Mouse (Mus musculus) liver, embryonic 14.5 days (tissue): ENCODE results near the gene Depdc1b. TPM values are rescaled to one million over a fixed set of nuclear protein-coding genes. Genes with fewer than 3 reads are reported as not detected.

Source experiments
- ATAC-seq: fragments of 200-750 bp; cut with Nextera tagmentation; 2 replicates; pipeline ENCODE4 v1.8.0; 2017; ENCODE audit warnings: moderate number of reproducible peaks, mild to moderate bottlenecking, moderate library complexity; ENCODE audit not compliant: insufficient read depth
- DNase-seq, 3 experiments: peaks; one replicate each; pipeline ENCODE4 v3.0.0-alpha.2; 2012 to 2013; ENCODE audit warnings: low read depth in 3 of 3, low spot score in 3 of 3
- H3K27ac ChIP-seq: fragments of 300-500 bp; sonication (generic); 2 replicates; pipeline ENCODE4 v1.5.1; 2014; ENCODE audit warnings: moderate library complexity, mild to moderate bottlenecking, control low read depth, inconsistent platforms
- H3K27me3 ChIP-seq: fragments of 300-500 bp; sonication (generic); 2 replicates; pipeline ENCODE4 v1.6.1; 2014; ENCODE audit warnings: mild to moderate bottlenecking, low read length, moderate library complexity; ENCODE audit not compliant: control insufficient read depth, insufficient read depth
- H3K36me3 ChIP-seq: fragments of 300-500 bp; sonication (generic); replicated peaks from 2 replicates; pipeline ENCODE4 v1.6.1; 2014; ENCODE audit warnings: low read depth; ENCODE audit not compliant: control insufficient read depth, insufficient read depth
- H3K4me1 ChIP-seq, 2 experiments: fragments of 200-500 bp in 1 of 2; fragments of 300-500 bp in 1 of 2; sonication (generic) in 1 of 2; replicated peaks; 2 replicates each; pipeline ENCODE4 v1.6.1; 2012 to 2014; ENCODE audit warnings: antibody characterized with exemption in 1 of 2, inconsistent platforms in 1 of 2, low read length in 1 of 2; ENCODE audit not compliant: control insufficient read depth in 2 of 2, insufficient read depth in 2 of 2
- H3K4me2 ChIP-seq: fragments of 300-500 bp; sonication (generic); 2 replicates; pipeline ENCODE4 v1.6.1; 2014; ENCODE audit warnings: low read depth, mild to moderate bottlenecking, control low read depth, moderate library complexity
- H3K4me3 ChIP-seq, 2 experiments: fragments of 200-500 bp in 1 of 2; fragments of 300-500 bp in 1 of 2; sonication (generic) in 1 of 2; 2 replicates each; pipeline ENCODE4 v1.5.1; 2012 to 2014; ENCODE audit warnings: low read depth in 2 of 2, low read length in 2 of 2, mild to moderate bottlenecking in 2 of 2, control low read depth in 1 of 2, inconsistent platforms in 1 of 2, moderate library complexity in 1 of 2; ENCODE audit not compliant: insufficient read depth in 1 of 2
- H3K9ac ChIP-seq: fragments of 300-500 bp; sonication (generic); replicated peaks from 2 replicates; pipeline ENCODE4 v1.6.1; 2014; ENCODE audit warnings: mild to moderate bottlenecking, control low read depth, moderate library complexity
- H3K9me3 ChIP-seq: fragments of 300-500 bp; sonication (generic); 2 replicates; pipeline ENCODE4 v1.6.1; 2016; ENCODE audit warnings: low read length, mixed read lengths; ENCODE audit not compliant: control insufficient read depth
- CTCF ChIP-seq: IDR thresholded peaks from 2 replicates; pipeline ENCODE4 v1.5.1; 2016; ENCODE audit warnings: antibody characterized with exemption, low read depth, control low read depth
- EP300 ChIP-seq: IDR thresholded peaks from 2 replicates; pipeline ENCODE4 v1.6.1; 2016; ENCODE audit warnings: antibody characterized with exemption, low read depth
- WGBS: fragments of 180-500 bp; shearing (Covaris S2); extraction: QIAGEN DNeasy Blood & Tissue Kit; methylation state at CpG from one replicate; pipeline ENCODE4 v1.1.7; 2014; ENCODE audit not compliant: insufficient replicate concordance; 5-methylcytosine and 5-hydroxymethylcytosine counted together
- polyA plus RNA-seq, 2 experiments: library from polyadenylated mRNA; depleted of rRNA in 1 of 2; stranded (reverse) in 1 of 2; unstranded in 1 of 2; fragments of >200 nt; fragmentation: Nextera tagmentation in 1 of 2; extraction: Ambion mirVana in 1 of 2; gene quantifications; 2 replicates each; pipeline versions ENCODE4 v1.2.1 to v1.2.3; 2012 to 2014

Depdc1b gene
- polyA plus RNA-seq, 2 experiments = 9.5 to 11.0 TPM

DNA sequence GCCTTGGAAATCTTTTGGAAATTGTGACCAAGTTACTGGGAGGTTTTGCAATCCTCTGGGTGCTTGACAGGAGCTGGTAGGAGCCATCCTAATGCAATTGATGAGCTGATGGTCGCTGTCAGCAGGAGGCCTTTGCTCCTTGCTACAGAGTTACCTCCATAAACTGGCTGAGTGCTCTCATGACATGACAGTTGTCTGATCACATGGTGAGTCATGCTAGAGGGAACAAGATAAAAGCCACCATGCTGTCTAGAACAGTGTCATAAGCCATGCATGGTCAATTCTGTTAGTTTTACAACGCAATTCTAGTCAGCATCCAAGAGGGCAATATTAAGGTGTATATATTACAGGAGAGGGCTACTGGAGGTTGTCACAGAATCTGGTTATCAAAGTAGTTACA lies 99.3 kb downstream of the Depdc1b start:
- no peak for DNase-seq
- H3K27me3 ChIP-seq = no peaks in the 10 kb centered on the region
- ATAC-seq = no peak
- 63% methylated on average over 2 of the region's 2 CpGs for WGBS
- no peaks in the 10 kb centered on the region for H3K9me3 ChIP-seq
- H3K36me3 ChIP-seq = no peaks in the 10 kb centered on the region
- H3K4me3 ChIP-seq = no peak overlapping the region
- no peak overlapping the region for H3K27ac ChIP-seq
- H3K4me1 ChIP-seq = peaks cover 2 to 7% of the 10 kb centered on the region in 2 experiments; a peak in 3 of 4 replicates
- TF ChIP-seq EP300 (no peak), CTCF (no peak)
- H3K9ac ChIP-seq = no peak overlapping the region
- no peak overlapping the region for H3K4me2 ChIP-seq

DNA sequence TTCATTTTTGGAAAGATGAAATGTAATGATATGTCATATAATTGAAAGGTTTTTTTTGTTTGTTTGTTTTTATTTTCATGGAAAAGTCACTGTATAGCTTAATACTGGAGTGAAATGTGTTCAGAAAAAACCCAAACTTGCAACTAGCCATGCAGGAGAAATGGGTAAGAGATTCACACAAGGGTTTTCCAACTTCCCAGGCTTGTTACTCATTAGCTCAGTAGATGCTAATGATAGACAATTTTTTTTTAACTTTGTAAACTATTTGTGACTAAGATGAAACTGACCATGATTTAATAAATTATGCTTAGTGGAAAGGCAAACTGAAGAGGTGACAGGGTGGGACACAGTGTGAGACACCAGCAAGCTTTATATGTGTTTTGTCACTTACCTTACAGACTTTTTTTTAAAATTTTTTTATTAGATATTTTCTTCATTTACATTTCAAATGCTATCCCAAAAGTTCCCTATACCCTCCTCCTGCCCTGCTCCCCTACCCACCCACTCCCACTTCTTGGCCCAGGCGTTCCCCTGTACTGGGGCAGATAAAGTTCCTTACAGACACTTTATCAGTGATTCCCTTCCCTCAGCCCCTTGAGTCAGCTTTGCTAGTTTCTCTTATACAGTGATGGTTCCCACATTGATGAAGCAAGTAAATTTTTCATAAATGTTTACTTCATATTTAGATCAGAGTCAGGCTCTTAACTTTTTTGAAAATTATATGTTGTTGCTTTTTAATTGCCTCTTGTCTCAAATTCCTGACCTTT lies 102.8 kb downstream of the Depdc1b start:
- Histone ChIP-seq H3K9me3 (no peaks in the 10 kb centered on the region), H3K4me2 (no peak overlapping the region), H3K27ac (no peak overlapping the region), H3K27me3 (no peaks in the 10 kb centered on the region), H3K9ac (no peak overlapping the region), H3K36me3 (no peaks in the 10 kb centered on the region), H3K4me1 (peaks cover 2 to 7% of the 10 kb centered on the region in 2 experiments; a peak in 3 of 4 replicates), H3K4me3 (no peak overlapping the region)
- TF ChIP-seq EP300 = no peak
- TF ChIP-seq CTCF = no peak
- ATAC-seq (peak; percentile 82), DNase-seq (peak in 2 of 3 experiments; percentile 14 to 31)
- 7% methylated on average over 1 of the region's 1 CpGs for WGBS

DNA sequence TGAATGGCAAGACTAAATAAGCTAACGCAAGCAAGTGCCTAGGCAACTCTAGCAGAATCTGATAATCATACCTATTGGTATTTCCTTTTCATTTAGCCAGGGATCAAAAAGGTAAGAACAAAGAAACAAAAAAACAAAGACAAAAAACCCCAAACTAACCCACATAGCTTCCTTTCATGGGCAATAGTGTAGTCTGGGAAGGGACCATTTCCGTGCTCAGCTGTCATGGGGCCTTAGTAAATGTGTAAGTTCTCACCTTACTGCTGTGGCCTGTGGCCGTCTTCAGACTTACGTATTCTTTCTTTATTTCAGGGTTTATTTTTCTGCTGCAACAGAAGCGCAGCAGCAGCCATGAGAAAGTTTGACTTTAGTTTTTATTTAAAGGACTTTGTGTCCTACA lies 110.2 kb downstream of the Depdc1b start:
- H3K4me1 ChIP-seq = no peaks in the 10 kb centered on the region
- H3K9me3 ChIP-seq = no peaks in the 10 kb centered on the region
- TF ChIP-seq CTCF (no peak), EP300 (no peak)
- DNase-seq = no peak
- H3K27ac ChIP-seq = no peak overlapping the region
- H3K9ac ChIP-seq = no peak overlapping the region
- 60% methylated on average over 5 of the region's 5 CpGs for WGBS
- H3K27me3 ChIP-seq = no peaks in the 10 kb centered on the region
- no peaks in the 10 kb centered on the region for H3K36me3 ChIP-seq
- ATAC-seq = no peak
- no peak overlapping the region for H3K4me3 ChIP-seq
- no peak overlapping the region for H3K4me2 ChIP-seq

DNA sequence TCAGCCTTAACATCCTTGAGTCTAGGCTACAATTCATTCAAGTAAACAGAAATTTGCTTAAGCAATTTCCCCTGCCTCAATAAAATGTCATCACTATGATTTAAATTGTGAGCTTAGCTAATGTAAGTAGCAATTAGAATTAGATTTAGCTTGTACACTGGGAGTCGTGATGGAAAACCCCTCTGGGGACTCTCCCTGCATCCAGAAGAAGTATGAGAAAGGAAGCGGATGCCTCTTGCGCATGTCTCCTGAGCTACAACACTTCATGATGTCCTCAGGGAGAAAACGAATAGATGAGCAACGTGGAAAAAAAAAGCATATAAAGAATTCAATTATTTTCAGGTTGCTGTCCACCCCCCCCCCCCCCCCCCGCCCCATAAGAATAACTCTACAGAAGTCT lies 112.7 kb downstream of the Depdc1b start:
- ATAC-seq = no peak
- H3K36me3 ChIP-seq = no peaks in the 10 kb centered on the region
- H3K4me3 ChIP-seq = no peak overlapping the region
- no peak for DNase-seq
- H3K9me3 ChIP-seq = no peaks in the 10 kb centered on the region
- H3K27me3 ChIP-seq = no peaks in the 10 kb centered on the region
- H3K9ac ChIP-seq = no peak overlapping the region
- no peak for TF ChIP-seq CTCF
- no peak for TF ChIP-seq EP300
- H3K4me1 ChIP-seq = no peaks in the 10 kb centered on the region
- no peak overlapping the region for H3K4me2 ChIP-seq
- WGBS = 70% methylated on average over 6 of the region's 6 CpGs
- no peak overlapping the region for H3K27ac ChIP-seq

- no peak for TF ChIP-seq EP300
- no peak for TF ChIP-seq CTCF
- no peak for ATAC-seq
- DNase-seq = no peak
- Histone ChIP-seq H3K36me3 (no peaks in the 10 kb centered on the region), H3K9ac (no peak overlapping the region), H3K4me1 (no peaks in the 10 kb centered on the region), H3K4me3 (no peak overlapping the region), H3K4me2 (no peak overlapping the region), H3K9me3 (no peaks in the 10 kb centered on the region), H3K27me3 (no peaks in the 10 kb centered on the region), H3K27ac (no peak overlapping the region)
- WGBS = 69% methylated on average over 2 of the region's 2 CpGs
Measured at GRCm38 (mm10) chr13:108429623-108430022, 113.5 kb downstream of the Depdc1b start.
